ENCODE assay signal across 26 mouse cellular contexts in genomic region chr17:85906597-85907187, GRCm38 (mm10).
"Had no signal": no experiment of that assay in that cellular context is flagged by ENCODE, and none has a peak within 500 bp of the region (broad histone marks: within the 10 kb centered on the region; RNA-seq: fewer than 3 reads in every experiment).

No protein-coding gene starts in this region.

- H3K9ac ChIP-seq: heart, embryonic 13.5 days; heart, embryonic 15.5 days; hindbrain, embryonic 13.5 days; hindbrain, embryonic 15.5 days; kidney, embryonic 15.5 days; limb, embryonic 12.5 days; liver, embryonic 12.5 days; liver, embryonic 14.5 days had no signal

- H3K4me1 ChIP-seq: hindbrain, embryonic 13.5 days; hindbrain, embryonic 15.5 days; kidney, embryonic 15.5 days; liver, embryonic 12.5 days had no signal

- H3K36me3 ChIP-seq: heart, embryonic 13.5 days; heart, embryonic 15.5 days; hindbrain, embryonic 13.5 days; hindbrain, embryonic 15.5 days; kidney, embryonic 15.5 days; limb, embryonic 12.5 days; liver, embryonic 12.5 days had no signal

- DNase-seq: gastrocnemius, postnatal 14 days; gastrocnemius, postnatal 36 days; heart, adult 11 months; heart, adult 2 months; heart, postnatal 14 days; heart, postnatal 36 days; kidney, adult 11 months; kidney, adult 2 months; kidney, adult 9 months; kidney, postnatal 14 days; kidney, postnatal 36 days; layer of hippocampus, adult 9-11 months; layer of hippocampus, postnatal 36 days; left cerebral cortex, postnatal 4 days had no signal

- H3K27me3 ChIP-seq: hindbrain, embryonic 13.5 days; hindbrain, embryonic 15.5 days; kidney, embryonic 15.5 days; liver, embryonic 12.5 days had no signal

- H3K4me2 ChIP-seq: heart, embryonic 11.5 days; heart, embryonic 13.5 days; heart, embryonic 15.5 days; hindbrain, embryonic 13.5 days; hindbrain, embryonic 15.5 days; kidney, embryonic 15.5 days; limb, embryonic 12.5 days; liver, embryonic 12.5 days had no signal

- H3K27ac ChIP-seq: heart, adult 2 months; heart, embryonic 13.5 days; heart, embryonic 15.5 days; hindbrain, embryonic 13.5 days; hindbrain, embryonic 15.5 days; hindbrain, postnatal 0 days; kidney, embryonic 15.5 days; kidney, postnatal 0 days; limb, embryonic 12.5 days; liver, embryonic 12.5 days; liver, embryonic 14.5 days had no signal

- ATAC-seq: hindbrain, postnatal 0 days; intestine, embryonic 16.5 days; liver, embryonic 12.5 days had no signal

- H3K4me3 ChIP-seq: heart, adult 2 months; heart, embryonic 13.5 days; heart, embryonic 15.5 days; hindbrain, embryonic 13.5 days; hindbrain, embryonic 15.5 days; kidney, embryonic 15.5 days; limb, embryonic 12.5 days; liver, embryonic 12.5 days had no signal

- H3K9me3 ChIP-seq: heart, embryonic 13.5 days; heart, embryonic 15.5 days; hindbrain, embryonic 15.5 days; kidney, embryonic 15.5 days had no signal
